Mouse (Mus musculus) bone marrow macrophage, adult 2 months (primary cell): ENCODE measurements around the gene Col23a1. TPM values are rescaled to one million over a fixed set of nuclear protein-coding genes. Genes with fewer than 3 reads are reported as not detected.

ENCODE experiments used
- H3K27ac ChIP-seq: 2 replicates; pipeline ENCODE4 v1.5.1; 2012; ENCODE audit warnings: low read depth, low read length; ENCODE audit not compliant: insufficient read depth
- H3K4me1 ChIP-seq: 2 replicates; pipeline ENCODE4 v1.6.1; 2012; ENCODE audit warnings: low read length; ENCODE audit not compliant: control insufficient read depth, insufficient read depth
- H3K4me3 ChIP-seq: 2 replicates; pipeline ENCODE4 v1.5.1; 2012; ENCODE audit warnings: mild to moderate bottlenecking, low read length, moderate library complexity; ENCODE audit not compliant: insufficient read depth
- CTCF ChIP-seq: IDR thresholded peaks from 2 replicates; pipeline ENCODE4 v1.5.1; 2012; ENCODE audit warnings: low read depth, mild to moderate bottlenecking, low read length, moderate library complexity
- POLR2A ChIP-seq: IDR thresholded peaks from 2 replicates; pipeline ENCODE4 v1.6.1; 2012; ENCODE audit warnings: mild to moderate bottlenecking, low read depth, low read length, borderline replicate concordance
- polyA plus RNA-seq: library from polyadenylated mRNA; stranded (reverse); fragments of >200 nt; gene quantifications from 2 replicates; pipeline ENCODE4 v1.2.4, GENCODE M21; 2012; ENCODE audit not compliant: missing spikeins, insufficient read depth, insufficient read length

Gene Col23a1
- polyA plus RNA-seq, 1 experiment = 0.13 TPM

- no peak overlapping the region for H3K4me3 ChIP-seq
- no peaks in the 10 kb centered on the region for H3K4me1 ChIP-seq
- no peak for TF ChIP-seq POLR2A
- H3K27ac ChIP-seq = no peak overlapping the region
These were observed 196.2 kb downstream of the Col23a1 start for GRCm38 (mm10) chr11:51485775-51486464.

DNA sequence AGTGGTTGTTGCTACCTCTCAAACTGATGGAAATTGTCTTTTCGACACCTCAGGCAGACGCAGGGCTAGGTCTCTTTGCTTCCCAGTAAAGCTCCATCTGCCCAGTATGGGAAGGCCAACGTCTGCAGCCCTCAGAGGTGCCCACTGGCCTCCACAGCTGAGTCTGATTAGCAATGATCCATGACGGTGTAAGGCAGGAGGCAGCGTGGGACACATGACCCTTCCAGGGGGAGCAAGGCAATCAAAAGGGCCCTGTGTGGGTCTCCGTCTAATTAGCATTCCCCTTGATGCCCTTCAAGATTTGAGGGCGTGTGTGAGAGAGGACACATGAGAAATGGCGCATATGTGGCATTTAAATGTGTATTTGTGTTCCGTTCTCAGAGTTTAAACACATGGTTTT, 199.1 kb downstream of the Col23a1 start:
- Histone ChIP-seq H3K4me3 (no peak overlapping the region), H3K27ac (no peak overlapping the region), H3K4me1 (no peaks in the 10 kb centered on the region)
- TF ChIP-seq CTCF (no peak), POLR2A (no peak)

DNA sequence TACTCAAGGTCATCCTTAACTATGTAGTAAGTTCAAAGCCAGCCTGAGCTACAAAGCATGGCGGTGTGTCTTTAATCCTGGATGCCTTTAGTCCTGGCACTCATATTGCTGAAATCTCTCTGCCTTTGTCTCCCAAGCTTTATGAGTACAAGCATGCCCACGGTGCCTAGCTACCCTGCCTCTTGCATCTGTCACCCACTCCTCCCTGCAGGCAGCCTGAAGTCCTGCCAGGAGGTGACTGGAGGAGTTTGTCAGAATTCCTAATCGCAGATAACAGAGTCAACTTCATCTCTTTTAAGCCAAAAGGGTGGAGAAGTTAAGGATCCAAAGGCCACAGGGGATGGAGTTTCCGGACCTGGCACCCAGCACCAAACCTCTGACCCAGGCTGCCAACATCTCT, 203.7 kb downstream of the Col23a1 start:
- Histone ChIP-seq H3K27ac (no peak overlapping the region), H3K4me3 (no peak overlapping the region), H3K4me1 (no peaks in the 10 kb centered on the region)
- TF ChIP-seq CTCF (no peak), POLR2A (no peak)

- Histone ChIP-seq H3K4me3 (no peak overlapping the region), H3K4me1 (no peaks in the 10 kb centered on the region)
- TF ChIP-seq POLR2A (no peak), CTCF (no peak)
These were observed 204.5 kb downstream of the Col23a1 start for GRCm38 (mm10) chr11:51494178-51494577.

DNA sequence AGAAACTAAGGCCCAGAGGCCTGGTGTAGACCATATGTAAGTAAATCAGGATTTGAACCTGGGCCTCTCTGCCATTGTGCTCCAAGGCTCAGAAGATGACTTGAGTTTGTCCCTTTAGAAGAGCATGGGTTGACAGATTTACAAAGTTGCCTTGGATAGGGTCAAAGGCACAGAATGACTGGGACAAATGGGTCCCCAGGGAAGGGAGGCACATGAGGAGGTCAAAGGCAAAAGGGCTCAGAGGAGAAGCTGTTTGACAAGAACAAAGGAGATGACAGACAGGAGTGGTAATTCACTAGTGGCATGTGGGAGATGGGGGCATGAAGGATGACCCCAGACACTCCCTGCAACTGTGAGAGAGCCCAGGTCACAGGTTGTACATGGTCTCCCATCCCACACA, 210.1 kb downstream of the Col23a1 start:
- TF ChIP-seq POLR2A (no peak), CTCF (no peak)
- Histone ChIP-seq H3K27ac (no peak overlapping the region), H3K4me1 (no peaks in the 10 kb centered on the region), H3K4me3 (no peak overlapping the region)

More at GRCm38 (mm10) chr11:51494178-51494577, 204.5 kb downstream of the Col23a1 start:
- H3K27ac ChIP-seq = no peak overlapping the region

- H3K4me3 ChIP-seq = no peak overlapping the region
- H3K4me1 ChIP-seq = no peaks in the 10 kb centered on the region
- no peak for TF ChIP-seq CTCF
- TF ChIP-seq POLR2A = no peak
- H3K27ac ChIP-seq = no peak overlapping the region
These were observed 212.7 kb downstream of the Col23a1 start for GRCm38 (mm10) chr11:51502431-51502851.

GRCm38 (mm10) chr11:51504946-51505345, 215.2 kb downstream of the Col23a1 start:
- no peak for TF ChIP-seq CTCF
- no peak for TF ChIP-seq POLR2A
- H3K27ac ChIP-seq = no peak overlapping the region
- H3K4me3 ChIP-seq = no peak overlapping the region
- H3K4me1 ChIP-seq = no peaks in the 10 kb centered on the region

GRCm38 (mm10) chr11:51508053-51508452, 218.3 kb downstream of the Col23a1 start:
- no peak overlapping the region for H3K4me3 ChIP-seq
- TF ChIP-seq POLR2A = no peak
- no peak for TF ChIP-seq CTCF
- peaks cover 4% of the 10 kb centered on the region for H3K4me1 ChIP-seq
- no peak overlapping the region for H3K27ac ChIP-seq

- TF ChIP-seq CTCF = no peak
- TF ChIP-seq POLR2A = no peak
- Histone ChIP-seq H3K4me1 (peaks cover 7% of the 10 kb centered on the region), H3K4me3 (no peak overlapping the region), H3K27ac (no peak overlapping the region)
These were observed 219.5 kb downstream of the Col23a1 start for GRCm38 (mm10) chr11:51509211-51509610.

DNA sequence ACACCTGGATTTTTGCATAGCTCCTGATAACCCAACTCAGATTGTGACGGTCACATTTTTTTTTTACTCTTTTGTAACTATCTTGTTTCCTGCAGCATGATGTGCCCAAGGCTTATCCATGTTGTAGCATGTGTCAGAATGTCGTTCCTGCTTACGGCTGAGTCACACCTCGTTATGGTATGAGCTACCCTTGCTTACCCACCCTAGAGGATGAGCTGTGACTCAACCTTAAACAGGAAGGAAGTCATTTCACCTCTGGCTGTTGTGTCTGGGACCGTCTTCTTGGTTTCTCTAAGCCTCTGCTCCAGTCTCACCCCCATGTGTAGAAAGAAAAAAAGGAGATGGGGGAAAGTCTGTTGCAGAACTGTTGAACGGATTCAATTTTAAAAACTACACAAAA, 223.3 kb downstream of the Col23a1 start:
- Histone ChIP-seq H3K27ac (no peak overlapping the region), H3K4me1 (peaks cover 7% of the 10 kb centered on the region), H3K4me3 (no peak overlapping the region)
- TF ChIP-seq POLR2A (no peak), CTCF (no peak)
